Mouse (Mus musculus) embryonic fibroblast, embryonic 13.5 days (primary cell): ENCODE measurements around the gene St14.

Source experiments
- CTCF ChIP-seq: IDR thresholded peaks from 2 replicates; pipeline ENCODE4 v1.5.1; 2011; ENCODE audit warnings: mild to moderate bottlenecking, control low read depth, low read length, moderate library complexity, borderline replicate concordance; ENCODE audit not compliant: insufficient read depth
- POLR2A ChIP-seq: IDR thresholded peaks from 2 replicates; pipeline ENCODE4 v1.6.1; 2011; ENCODE audit warnings: low read depth, mild to moderate bottlenecking, control low read depth, low read length, moderate library complexity

GRCm38 (mm10) chr9:31092833-31093195, 38.8 kb downstream of the St14 start:
- TF ChIP-seq POLR2A (no peak), CTCF (no peak)
